Mouse (Mus musculus) kidney, adult 11 months (tissue): ENCODE data around the gene Tle1.

Experiments used
- DNase-seq: peaks from one replicate; pipeline ENCODE4 v3.0.0; 2022

Tle1 gene

DNA sequence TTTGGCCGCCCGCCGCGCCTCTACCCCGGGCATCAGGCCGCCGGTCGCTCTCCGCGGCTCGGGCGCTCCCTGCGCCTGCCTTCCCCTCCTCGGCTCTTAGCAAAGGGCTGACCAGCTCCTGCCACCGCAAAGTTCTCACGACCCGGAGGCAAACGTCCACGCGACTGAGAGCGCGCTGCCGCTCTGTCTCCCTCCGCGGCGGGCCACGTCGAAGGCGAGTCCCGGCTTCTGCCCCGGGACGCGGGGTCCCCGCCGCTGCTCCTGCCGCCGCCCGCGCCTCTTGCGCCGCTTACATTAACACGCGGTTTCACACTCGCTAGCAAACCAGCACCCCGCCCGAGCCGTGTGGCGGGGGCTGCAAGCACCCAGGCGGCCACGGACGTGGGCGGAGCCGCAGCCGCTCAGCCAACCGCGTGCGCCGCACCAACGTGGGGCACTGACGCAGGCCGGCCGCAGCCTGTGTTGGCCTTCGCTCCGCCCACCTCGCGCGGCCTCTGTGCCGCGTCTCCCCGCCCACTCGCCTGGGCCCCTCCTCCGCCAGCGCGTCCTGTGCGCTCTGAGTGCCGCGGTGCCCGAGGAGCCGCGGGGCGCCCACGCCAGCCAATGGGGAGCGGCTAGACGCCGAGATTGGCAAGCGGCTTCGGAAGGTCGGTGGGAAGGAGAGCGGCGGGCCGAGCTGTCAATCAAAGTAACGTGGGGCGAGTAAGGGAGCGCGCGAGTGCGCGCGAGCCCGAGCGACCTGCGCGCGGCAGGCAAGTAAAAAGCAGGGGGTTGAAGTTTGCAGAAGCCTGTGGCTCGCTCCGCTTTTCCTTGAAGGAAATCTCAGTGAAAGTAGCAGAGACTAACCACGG lies at the start of gene Tle1:
Gene Tle1 (minus strand): TSS at position 361 of the 851 bp plus-strand sequence.
- peak; percentile 100 for DNase-seq

DNA sequence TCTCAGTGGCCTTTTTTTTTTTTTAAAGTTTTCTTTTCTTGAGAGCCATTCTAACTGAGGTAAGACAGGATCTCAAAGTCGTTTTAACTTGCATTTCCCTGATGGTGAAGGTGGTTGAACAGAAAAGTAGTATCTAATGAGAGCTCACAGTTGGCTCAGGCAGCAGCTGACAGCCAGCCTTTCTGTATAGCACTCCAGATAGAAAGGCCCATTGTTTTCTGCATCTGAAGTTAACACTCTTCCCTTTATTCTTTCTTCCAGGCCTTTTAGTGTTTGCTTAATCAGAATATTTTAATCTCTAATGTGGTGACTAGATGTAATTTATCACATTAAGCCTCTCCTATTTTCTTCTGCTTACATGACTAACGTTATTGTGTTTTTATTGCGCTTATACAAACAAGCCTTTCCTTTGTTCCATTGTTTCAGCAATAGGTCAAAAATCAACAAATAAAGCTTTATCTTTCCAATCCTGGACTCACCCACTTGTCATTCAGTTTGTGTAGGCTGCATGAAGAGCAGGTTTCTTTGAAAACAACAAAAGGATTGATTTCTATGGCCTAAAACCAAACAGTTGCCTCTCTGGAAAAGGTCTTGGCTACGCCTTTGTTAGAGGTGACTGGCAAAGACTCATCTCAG lies 33.0 kb upstream of the Tle1 start:
- no peak for DNase-seq

DNA sequence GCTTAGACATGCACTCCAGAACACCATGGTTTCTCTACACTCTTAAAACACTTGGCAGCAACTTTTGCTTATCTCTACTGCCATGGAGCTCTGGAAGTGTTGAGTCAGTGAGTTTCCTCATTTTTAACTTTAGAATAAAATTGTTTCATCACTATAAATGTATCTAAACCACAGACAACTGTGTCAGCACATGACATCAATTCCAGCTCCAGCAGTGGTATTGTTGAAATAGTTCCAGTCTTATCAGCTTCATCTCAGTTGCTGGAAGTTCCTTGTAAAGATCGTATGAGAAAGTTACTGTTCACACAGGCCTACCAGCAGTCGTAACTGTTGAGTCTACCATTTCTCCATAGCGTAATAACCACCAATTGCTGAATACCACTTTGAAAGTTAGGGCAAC lies 31.5 kb upstream of the Tle1 start:
- DNase-seq = no peak

DNA sequence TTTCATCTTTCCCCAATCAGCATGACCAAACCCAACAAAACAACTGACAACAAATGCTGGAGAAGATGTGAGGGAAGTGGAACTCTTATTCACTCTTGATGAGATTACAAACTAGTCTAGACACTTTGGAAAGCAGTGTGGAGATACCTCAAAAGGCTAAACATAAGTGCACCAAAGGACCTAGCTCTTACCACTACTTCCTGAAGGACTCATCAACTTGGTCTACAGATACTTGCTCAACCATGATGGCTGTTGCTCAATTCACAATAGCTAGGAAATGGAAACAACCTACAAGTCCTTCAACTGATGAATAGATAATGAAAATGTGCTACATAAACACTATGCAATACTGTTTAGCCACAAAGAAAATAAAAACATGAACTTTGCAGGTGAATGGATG lies 30.1 kb upstream of the Tle1 start:
- DNase-seq = no peak

DNA sequence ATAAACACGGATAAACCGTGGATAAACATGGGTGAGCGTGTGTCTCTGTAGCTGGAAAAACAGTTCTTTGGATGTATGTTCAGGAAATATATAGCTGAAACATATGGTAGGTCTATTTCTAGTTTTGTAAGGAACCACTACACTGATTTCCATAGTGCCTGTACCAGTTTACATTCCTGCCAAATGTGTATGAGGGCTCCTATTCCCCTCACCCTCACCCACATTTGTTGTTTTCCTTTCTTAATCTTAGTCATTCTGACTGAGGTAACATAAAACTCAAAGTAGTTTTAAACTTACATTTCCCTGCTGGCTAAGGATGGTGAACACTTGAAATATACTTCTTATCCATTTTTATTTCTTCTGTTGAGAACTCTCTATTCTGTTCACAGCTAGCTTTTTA lies 20.9 kb upstream of the Tle1 start:
- DNase-seq = no peak

DNA sequence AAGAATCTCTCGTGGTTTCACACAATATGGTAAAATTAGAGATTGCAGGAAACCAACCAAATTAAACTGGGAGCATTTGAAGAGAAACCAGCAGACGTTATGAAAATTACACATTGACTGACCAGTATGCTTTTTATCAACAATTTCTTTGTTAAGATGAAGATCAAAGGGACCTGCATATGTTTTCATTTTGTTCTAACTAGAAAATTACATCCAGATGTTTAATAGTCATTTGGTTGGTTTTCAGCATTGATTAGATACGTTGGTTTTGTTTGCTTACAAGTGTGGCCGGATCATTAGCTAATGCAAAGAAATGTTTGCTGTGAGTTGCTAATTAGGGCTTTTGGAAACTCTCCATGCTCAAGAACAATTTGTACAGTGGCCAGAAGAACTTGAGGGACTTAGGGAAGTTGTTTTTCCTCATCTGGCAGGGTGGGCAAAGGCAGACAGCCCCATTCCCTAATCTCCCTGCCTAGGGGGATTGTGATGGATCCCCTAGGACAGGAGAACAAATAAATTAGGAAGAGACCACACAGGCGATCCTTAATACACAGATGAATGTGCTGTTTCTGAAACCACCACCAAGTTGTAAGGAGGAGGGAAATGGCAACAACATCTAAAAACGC lies 3.8 kb upstream of the Tle1 start:
- no peak for DNase-seq

DNA sequence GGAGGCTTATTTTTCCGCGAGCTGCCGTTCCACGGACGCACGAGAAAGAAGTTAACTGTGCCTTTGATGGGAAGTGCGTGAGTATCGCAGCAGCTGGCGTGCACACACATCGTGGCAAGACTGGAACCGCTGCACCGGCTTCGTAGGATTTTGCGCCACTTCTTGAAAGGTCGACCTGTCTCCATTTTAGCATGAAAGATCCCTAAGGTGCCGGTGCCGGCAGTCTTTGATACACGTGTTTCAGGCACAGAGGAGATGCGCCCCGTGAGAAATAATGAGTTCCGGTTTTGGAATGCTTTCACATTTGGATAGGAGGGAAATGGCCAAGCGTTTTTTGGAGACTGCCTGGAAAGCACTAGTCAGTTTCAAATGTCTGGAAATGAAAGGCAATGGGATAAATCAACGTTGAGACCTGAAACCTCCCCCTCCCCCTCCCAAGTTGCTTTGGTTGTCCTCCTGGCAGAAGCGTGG lies 837 bp upstream of the Tle1 start:
- peak; percentile 50 for DNase-seq

DNA sequence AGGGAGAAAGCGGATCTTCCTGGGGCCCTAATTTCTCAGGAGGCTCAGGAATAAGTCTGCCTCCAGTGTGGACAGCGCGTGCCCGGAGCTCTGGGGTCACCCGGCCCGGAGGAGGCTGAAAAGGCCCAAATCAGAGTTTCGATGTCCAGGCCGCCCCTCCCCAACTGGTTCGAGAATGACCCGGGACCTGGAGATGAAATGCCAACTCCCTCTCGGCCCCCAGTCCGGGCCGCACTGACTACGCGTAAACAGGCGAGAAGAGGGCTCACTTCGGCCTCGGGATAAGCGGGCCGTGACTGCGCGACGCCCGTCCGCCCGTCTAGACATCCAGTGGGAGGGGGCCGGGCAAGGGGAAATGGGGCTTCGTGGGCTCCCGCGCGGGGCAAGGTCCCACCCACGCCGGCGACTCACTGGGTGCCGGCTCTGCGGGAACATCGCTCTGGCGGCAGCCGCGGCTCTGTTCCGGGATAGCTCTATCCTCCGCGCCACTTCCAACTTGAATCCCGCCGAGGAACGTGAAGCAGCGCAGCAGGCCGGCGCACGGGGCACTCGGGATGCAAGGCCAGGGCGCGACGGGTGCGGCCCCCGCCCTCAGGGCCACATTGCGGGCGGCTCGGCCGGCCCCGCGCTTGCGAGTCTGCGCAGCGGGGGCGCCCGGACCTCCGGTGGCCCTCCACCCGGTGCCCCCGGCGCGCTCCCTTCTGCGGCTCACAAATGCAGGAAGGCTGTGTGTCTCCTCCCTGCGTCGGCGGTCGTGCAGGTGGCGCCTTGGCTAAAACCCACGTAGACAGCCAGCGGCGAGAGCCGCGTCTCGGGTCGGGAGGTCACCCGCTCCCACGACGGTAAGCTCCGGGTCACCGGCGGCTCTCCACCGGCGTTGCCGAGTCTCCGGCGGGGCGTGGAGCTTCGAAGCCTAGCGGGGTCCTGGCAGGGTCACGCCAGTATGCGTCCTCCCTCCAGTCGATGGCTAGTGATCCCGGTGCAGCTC lies 854 bp downstream of the Tle1 start:
- peak; percentile 47 for DNase-seq

DNA sequence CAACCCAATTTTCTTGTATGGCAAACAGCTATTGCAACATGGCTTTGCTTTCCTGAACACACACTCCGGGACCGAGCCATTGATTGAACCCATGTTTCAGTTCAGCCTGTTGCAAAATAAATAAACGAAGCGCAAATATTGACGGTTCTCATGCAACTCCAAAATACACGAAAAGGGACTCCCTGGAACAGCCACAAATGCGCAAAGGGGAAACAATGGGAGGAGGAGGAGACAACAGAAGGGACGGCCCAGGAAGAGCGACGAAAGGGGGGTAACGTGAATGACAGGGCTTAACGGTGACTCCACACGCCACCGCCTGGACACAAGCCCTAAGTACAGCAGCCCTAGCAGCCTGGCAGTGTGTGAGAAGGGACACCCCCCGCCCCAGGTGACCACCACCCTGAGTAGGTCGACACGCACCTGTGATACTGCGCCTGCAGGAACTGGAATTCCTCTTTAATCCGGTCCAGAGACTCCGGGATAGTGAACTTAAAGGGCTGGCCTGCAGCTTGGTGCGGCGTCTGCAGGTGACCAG lies 1.8 kb downstream of the Tle1 start:
- peak; percentile 77 for DNase-seq

DNA sequence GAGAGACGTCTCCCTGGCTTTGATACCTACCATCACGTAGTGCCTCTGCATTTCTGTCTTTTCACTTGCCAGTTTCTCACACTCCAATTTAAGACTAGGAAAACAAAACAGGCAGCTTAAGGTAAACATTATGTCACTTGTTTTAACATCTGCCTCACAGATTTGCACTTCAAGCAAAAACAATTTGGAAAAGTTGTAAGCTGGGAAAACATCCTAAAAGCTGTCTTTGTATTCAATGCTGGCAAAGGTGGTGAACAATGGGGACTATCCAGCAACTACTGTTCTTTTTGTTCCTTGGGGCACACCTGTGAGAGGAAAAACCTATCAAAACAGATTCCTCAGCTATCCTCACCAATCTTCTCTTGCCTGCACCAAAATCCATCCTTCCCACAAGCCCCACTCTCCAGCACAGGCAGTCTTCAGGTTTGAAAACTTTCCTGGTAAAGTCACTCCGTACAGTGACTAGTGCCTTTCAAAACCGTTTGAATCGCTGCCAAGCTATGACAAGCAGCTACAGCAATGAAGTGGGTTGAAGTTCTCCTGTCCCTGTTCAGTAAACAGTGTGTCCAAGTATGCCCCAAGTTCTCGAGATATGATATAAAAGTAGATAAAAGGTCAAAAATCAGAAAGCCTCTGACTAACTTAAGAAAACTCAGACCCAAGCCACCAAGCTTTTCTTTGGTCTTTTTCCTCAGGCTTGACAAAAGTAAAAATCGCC lies 2.7 kb downstream of the Tle1 start:
- DNase-seq = peak; percentile 17

DNA sequence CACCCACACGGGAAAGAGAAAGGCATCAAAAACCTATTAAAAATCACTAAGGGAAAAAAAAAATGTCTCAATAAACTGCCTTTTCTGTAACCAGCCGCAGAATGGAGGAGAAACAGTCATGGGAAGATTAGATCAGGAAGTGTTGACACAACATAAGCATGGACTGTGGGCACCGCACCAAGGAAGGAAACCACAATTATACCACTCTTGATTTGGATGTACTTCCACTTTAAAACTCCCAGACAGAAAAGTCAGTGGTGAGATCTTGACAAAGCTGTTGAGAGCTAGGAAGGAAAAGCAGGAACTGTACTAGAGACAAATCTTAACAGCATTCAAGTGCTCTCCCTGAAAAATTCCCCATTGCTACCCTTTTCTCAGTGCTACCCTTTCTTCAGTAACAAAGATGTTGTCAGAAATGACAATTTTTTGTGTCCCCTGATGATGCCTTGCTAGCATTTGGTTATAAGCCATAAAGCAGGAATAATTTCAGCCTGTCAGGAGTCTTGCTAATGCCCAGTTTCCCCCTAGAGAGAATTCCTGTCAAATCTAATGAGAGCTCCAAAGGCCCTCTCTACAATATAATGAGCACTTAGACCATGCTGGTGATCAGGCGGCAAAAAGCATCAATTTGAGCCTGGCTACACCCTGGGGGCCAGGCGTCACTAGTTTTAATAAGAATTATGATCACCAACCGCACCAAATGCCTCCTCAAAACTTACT lies 5.4 kb downstream of the Tle1 start:
- DNase-seq = no peak

DNA sequence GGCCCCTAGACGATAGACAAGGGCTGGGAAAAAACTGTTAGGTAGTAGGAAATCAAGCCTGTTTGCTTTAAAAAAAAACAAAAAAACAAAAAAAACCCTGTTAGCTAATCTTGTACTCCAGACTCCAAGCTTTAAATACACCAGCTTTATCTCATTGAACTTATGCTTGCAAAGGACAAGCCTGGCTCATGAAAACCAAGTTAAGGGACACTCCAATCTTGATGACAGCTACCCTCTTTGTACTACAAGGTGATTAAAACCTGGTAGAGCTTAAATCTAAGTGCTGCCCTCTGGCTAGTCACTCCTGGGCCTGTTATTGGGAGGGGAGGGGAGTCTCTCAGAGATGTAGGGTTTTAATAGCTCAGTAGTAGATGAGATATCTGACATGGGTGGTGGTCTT lies 7.4 kb downstream of the Tle1 start:
- DNase-seq = no peak

DNA sequence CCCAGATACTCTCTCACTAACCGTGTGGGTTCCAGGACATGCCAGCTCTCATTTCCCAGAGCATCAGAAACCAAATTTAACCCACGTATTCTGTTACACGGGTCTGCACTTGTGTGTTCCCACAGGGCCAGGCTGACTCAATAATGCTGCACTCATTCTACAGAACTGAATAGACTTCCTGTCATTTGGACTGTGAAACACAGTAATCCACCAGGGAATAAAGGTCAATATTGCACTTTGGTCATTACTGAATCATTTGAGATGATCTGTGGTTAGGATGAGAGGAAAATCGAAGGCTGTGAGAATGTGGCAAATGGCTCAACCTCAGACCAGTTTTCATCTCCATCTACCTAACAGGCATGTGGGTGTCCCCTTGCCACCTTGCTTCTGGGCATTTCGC lies 16.2 kb downstream of the Tle1 start:
- DNase-seq = no peak

DNA sequence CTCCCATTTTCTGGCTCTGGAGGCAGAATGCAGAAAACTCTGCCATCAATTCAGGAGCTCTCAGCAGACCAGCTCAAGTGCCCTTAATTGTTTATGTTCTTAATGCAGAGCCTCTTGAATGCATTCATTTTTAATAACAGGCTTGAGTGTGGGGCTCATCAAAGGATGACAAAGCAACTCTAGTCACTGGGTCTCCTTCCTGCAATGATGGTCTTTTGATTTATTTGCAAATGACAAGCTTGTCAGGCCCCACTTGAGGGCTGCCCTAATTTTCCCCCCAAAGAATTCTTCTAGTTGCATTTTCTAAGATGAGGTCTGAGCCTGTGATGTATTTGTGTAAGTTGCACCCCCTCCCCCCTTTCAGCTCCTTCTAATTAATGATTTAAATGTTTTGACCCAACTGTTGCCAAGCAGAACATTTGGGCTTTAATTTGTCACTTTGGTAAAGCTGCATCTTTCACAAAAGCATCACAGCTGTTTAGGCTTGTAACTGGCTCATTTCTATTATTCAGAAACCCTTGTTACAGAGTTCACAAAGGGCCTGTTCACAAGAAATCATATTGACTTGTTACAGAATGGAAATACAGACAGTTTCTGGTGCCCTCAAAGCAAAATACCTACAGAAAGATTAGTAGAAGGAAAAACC lies 18.3 kb downstream of the Tle1 start:
- no peak for DNase-seq

DNA sequence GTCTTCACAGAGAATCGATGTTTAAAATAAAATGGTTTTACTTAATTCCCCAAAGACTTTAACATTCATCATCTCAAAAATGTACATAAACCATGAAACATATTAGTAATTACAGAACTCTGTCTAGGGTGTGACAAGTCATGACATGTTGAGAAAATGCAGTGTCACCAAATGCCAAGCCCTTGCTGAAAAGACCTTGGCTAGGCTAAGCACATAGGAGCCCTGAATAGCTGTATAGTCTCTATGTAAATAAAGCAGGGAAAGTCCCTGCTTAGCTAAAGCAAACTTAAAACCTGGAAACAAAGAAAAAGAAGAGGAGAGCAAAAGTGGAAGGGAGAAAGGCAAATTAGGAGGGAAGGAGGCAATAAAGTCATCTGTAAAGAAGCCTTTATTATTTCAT lies 24.8 kb downstream of the Tle1 start:
- DNase-seq = no peak

DNA sequence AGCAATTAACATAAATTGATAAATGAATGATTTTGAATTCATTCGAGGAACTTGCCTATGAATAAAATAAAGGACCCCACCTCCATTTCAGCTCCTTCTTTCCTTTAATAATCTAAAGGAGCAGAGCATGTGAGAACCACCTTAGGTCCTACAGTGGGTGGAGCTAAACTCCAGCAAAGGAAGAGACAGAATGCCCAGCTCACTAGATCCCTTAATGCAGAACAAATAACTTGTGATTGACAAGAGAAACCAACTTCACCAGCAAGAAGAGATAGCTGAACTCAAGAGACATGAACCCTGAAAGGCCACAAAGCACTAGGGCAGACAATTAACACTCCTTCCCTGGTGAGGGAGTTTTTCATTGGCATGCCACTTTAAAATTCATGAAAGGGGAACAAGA lies 32.5 kb downstream of the Tle1 start:
- no peak for DNase-seq

DNA sequence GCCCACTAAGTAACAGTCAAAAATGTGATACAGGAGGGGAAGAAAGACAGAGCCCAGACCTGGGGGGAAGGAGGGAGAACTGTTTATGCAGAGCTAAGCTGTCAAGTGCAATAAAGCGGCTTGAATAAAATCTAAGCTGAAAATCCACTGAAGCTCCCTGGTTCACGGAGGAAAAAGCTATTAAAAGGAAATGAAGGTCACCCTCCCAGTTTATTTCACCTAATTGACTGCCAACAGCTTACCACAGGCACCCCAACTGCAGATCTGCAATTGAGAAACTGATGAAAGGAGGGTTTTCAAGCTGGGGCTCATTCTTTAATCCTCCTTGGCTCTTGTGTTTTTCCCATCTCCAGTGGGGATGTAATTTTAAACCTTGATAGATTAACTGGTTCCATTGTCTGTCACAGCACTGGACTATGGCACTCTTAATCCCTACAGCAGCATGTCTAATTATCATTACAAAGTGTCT lies 32.9 kb downstream of the Tle1 start:
- no peak for DNase-seq

DNA sequence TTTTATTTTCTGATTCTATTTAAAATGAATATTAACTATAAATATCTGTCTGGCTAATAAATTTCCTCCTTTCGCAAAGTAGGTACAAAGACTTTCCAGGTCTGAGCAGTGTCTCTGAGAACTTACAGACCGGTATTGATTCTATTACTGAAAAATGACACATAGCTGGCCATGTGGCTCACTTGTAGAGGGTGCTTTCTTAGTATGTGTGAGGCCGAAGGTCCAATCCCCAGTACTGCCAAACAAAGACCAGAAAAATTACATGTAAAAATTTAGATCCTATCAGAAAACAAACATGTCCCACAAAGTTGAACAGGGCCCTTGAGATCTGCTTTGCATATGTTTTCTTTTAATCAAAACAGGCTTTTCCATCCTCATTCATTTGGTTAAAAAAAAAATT lies 33.5 kb downstream of the Tle1 start:
- no peak for DNase-seq

DNA sequence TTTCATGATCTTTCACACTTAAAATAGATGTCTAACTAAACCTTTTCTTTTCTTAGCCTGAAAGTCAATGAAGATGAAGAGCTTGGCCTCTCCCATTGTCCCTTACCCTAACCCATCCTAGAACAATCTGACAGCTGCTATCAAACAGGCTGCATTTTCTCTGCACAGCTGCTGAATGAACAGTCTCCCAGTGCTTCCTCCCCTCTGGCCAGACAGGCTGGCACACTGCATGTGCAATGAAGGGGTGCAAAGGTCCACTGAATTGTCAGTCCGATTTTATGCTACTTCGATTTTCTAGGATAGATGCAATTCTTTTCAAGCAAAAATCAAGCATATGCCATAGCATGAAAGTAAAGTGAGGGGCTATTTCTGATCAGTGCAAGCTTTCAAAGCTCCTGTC lies 34.2 kb downstream of the Tle1 start:
- peak; percentile 8 for DNase-seq

DNA sequence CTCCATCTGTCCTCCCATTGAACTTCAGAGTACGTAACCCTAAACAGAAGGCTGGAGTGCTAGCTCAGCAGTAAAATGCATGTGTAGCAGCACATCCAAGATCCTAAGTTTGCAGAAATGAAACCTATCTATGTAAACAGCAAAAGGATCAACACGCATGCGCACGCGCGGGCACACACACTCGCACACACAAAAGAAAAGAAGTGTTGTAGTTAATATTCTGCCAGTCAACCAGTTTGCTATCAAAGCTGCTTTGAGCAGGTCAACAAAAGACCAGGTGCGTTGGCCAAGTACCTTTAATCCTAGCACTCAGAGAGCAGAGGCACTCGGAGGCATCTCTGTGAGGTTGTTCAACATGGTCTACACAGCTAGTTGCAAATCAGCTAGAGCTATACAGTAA lies 35.0 kb downstream of the Tle1 start:
- no peak for DNase-seq
